11 mouse cellular contexts compared by ENCODE assay signal in genomic region chr2:71801691-71802090, GRCm38 (mm10). TPM values are rescaled to one million over a fixed set of nuclear protein-coding genes. Genes with fewer than 3 reads are reported as not detected.
DNase-seq lines count a peak whose midpoint lies in the region; ATAC-seq and TF ChIP-seq lines count a peak whose summit lies in the region.
"Had no signal": no experiment of that assay in that cellular context is flagged by ENCODE, and none has a peak within 500 bp of the region (broad histone marks: within the 10 kb centered on the region; RNA-seq: fewer than 3 reads in every experiment).

No protein-coding gene starts in this region.

- CTCF ChIA-PET in Patski (lab: Charles Lee), result interaction anchor here (0.9 to 1.7 kb wide), 4 partner anchors 11 to 204 kb away, joined by 3 to 8 read pairs (median 6); no protein-coding TSS in a partner anchor

- H3K9me3 ChIP-seq in forebrain, embryonic 11.5 days (ENCODE audit: control insufficient read depth, low read length), result no peaks in the 10 kb centered on the region
- H3K9me3 ChIP-seq in forebrain, embryonic 13.5 days (replicated peaks), result no peaks in the 10 kb centered on the region
- no peaks in the 10 kb centered on the region for H3K9me3 ChIP-seq in kidney, embryonic 16.5 days (ENCODE audit: low read length)
- H3K9me3 ChIP-seq: hindbrain, embryonic 10.5 days; liver, embryonic 15.5 days had no signal

- H3K27me3 ChIP-seq in forebrain, embryonic 11.5 days (ENCODE audit: control insufficient read depth, insufficient read depth, low read length), result no peaks in the 10 kb centered on the region
- no peaks in the 10 kb centered on the region for H3K27me3 ChIP-seq in forebrain, embryonic 13.5 days
- H3K27me3 ChIP-seq in kidney, embryonic 16.5 days (ENCODE audit: insufficient read depth, low read length), result no peaks in the 10 kb centered on the region
- no peaks in the 10 kb centered on the region for H3K27me3 ChIP-seq in Patski
- H3K27me3 ChIP-seq: liver, embryonic 15.5 days had no signal

- in situ Hi-C loops in Patski (cut with MboI; ENCODE audit: low pct_unique_long_range_greater_than_20kb), result no loop called here

- H3K4me3 ChIP-seq in forebrain, embryonic 11.5 days (ENCODE audit: low read depth, low read length), result no peak overlapping the region
- no peak overlapping the region for H3K4me3 ChIP-seq in forebrain, embryonic 13.5 days
- H3K4me3 ChIP-seq in kidney, embryonic 16.5 days (ENCODE audit: low read length), result no peak overlapping the region
- H3K4me3 ChIP-seq: hindbrain, embryonic 10.5 days; liver, embryonic 15.5 days had no signal

- DNase-seq in forebrain, embryonic 11.5 days (ENCODE audit: low spot score), result peak; percentile 44
- peak; percentile 57 for DNase-seq in kidney, postnatal 14 days
- DNase-seq in Patski (ENCODE audit: low read depth, low spot score), result no peak
- peak; percentile 32 to 60 for DNase-seq in kidney, postnatal 25 days
- DNase-seq in B cell, adult 2 months, result no peak
- DNase-seq in cerebellum, postnatal 36 days, result no peak
- DNase-seq: retina, postnatal 1 day had no signal

- no peaks in the 10 kb centered on the region for H3K4me1 ChIP-seq in forebrain, embryonic 11.5 days (replicated peaks; ENCODE audit: control insufficient read depth, insufficient read depth, low read length)
- no peaks in the 10 kb centered on the region for H3K4me1 ChIP-seq in forebrain, embryonic 13.5 days
- H3K4me1 ChIP-seq in kidney, embryonic 16.5 days (ENCODE audit: insufficient read depth, low read length), result peaks cover 42% of the 10 kb centered on the region
- H3K4me1 ChIP-seq: liver, embryonic 15.5 days had no signal

- H3K27ac ChIP-seq in forebrain, embryonic 11.5 days (ENCODE audit: low read depth, low read length), result no peak overlapping the region
- no peak overlapping the region; the same call in 1 of the 2 replicates for H3K27ac ChIP-seq in forebrain, embryonic 13.5 days
- no peak overlapping the region for H3K27ac ChIP-seq in kidney, embryonic 16.5 days (ENCODE audit: low read length)
- H3K27ac ChIP-seq: hindbrain, embryonic 10.5 days; liver, embryonic 15.5 days had no signal

- no peak overlapping the region for H3K4me2 ChIP-seq in forebrain, embryonic 11.5 days (ENCODE audit: low read depth, low read length, severe bottlenecking)
- H3K4me2 ChIP-seq in forebrain, embryonic 13.5 days, result no peak overlapping the region
- no peak overlapping the region for H3K4me2 ChIP-seq in kidney, embryonic 16.5 days (replicated peaks; ENCODE audit: low read depth, low read length)
- H3K4me2 ChIP-seq: liver, embryonic 15.5 days had no signal

- H3K36me3 ChIP-seq in forebrain, embryonic 11.5 days (ENCODE audit: control insufficient read depth, insufficient read depth, low read length), result no peaks in the 10 kb centered on the region
- H3K36me3 ChIP-seq in forebrain, embryonic 13.5 days (ENCODE audit: poor library complexity, severe bottlenecking), result no peaks in the 10 kb centered on the region
- no peaks in the 10 kb centered on the region for H3K36me3 ChIP-seq in kidney, embryonic 16.5 days (ENCODE audit: insufficient read depth, low read length)
- H3K36me3 ChIP-seq: hindbrain, embryonic 10.5 days; liver, embryonic 15.5 days had no signal

- no peak for ATAC-seq in forebrain, embryonic 11.5 days (replicated peaks; ENCODE audit: low FRiP score)
- no peak for ATAC-seq in forebrain, embryonic 13.5 days
- no peak; the same call in 1 of the 2 replicates for ATAC-seq in kidney, embryonic 16.5 days (ENCODE audit: low FRiP score, low TSS enrichment)
- peak; percentile 65 for ATAC-seq in Patski

- TF ChIP-seq CTCF in Patski (IDR thresholded peaks at IDR 0.05), result no peak

- H3K9ac ChIP-seq in forebrain, embryonic 11.5 days (ENCODE audit: low read length), result no peak overlapping the region
- no peak overlapping the region for H3K9ac ChIP-seq in forebrain, embryonic 13.5 days
- H3K9ac ChIP-seq in kidney, embryonic 16.5 days (replicated peaks; ENCODE audit: low read length), result no peak overlapping the region
- H3K9ac ChIP-seq: liver, embryonic 15.5 days had no signal

- WGBS in forebrain, embryonic 11.5 days, result 82% methylated on average over 7 of the region's 7 CpGs
- 76% methylated on average over 7 of the region's 7 CpGs for WGBS in forebrain, embryonic 13.5 days
- WGBS in kidney, embryonic 16.5 days, result 44% methylated on average over 7 of the region's 7 CpGs

- POLR2A ChIA-PET in Patski (lab: Charles Lee), result interaction anchor here (0.8 kb wide), 1 partner anchor 11 kb away, joined by 3 read pairs; no protein-coding TSS in a partner anchor

RNA-seq across cellular contexts. Expression of gene Itga6, which starts 56.3 kb away (rescaled TPM):
- polyA plus RNA-seq in forebrain, embryonic 11.5 days (2014; fragmentation: Nextera tagmentation; extraction: Ambion mirVana), result 54.2 and 59.5 TPM in 2 replicates
- 31.1 and 32.0 TPM in 2 replicates for polyA plus RNA-seq in forebrain, embryonic 13.5 days (2015; fragmentation: Nextera tagmentation; extraction: Ambion mirVana)
- 56.8 and 75.1 TPM in 2 replicates for polyA plus RNA-seq in kidney, embryonic 16.5 days (2015; fragmentation: Nextera tagmentation; extraction: Ambion mirVana)
- polyA plus RNA-seq in Patski (2021), result 118 TPM

Comparison
In these comparisons a context has a peak if more than half of its experiments do, and no peak if none do; other contexts are left out.
1. DNase-seq: peak in forebrain, embryonic 11.5 days (single experiment), kidney, postnatal 14 days (single experiment) and kidney, postnatal 25 days (2 of 2); none in Patski (single experiment), B cell, adult 2 months (0 of 2) and cerebellum, postnatal 36 days (0 of 2).